Mouse (Mus musculus): ENCODE results near the gene Wscd2.

DNA sequence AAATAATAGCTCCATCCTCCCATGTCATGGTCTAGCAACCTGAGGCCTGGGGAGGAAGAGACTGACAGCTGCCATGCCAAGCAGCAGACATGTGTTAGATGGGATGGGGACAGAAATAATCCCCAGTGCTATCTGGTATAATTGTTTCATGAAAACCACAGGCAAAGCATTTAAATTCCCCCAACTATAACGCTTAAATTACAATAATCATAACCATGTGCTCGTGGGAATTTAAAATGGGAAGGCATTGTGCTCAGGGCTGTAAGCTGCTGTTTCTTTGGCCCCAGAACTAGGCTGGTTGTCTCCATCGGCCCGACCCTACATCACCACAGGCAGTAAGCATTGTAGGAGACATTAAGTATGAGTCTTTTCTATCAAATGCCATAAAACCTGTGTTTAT lies 110.7 kb downstream of the Wscd2 start:
- TF ChIP-seq POLR2A (IDR thresholded peaks at IDR 0.05; ENCODE audit: low read depth, low read length) (no peak), CTCF (conservative IDR thresholded peaks at IDR 0.05 in 1 of 2, IDR thresholded peaks at IDR 0.05 in 1 of 2; ENCODE audit: low read depth in 2 of 2, low read length in 2 of 2) (no peak), EP300 (IDR thresholded peaks at IDR 0.05; ENCODE audit: low read length) (no peak), ELF1 (IDR thresholded peaks at IDR 0.05; ENCODE audit: low read depth, low read length) (no peak), SIN3A (IDR thresholded peaks at IDR 0.05; ENCODE audit: low read length) (no peak), RCOR1 (conservative IDR thresholded peaks at IDR 0.05; ENCODE audit: low read depth, low read length) (no peak), MAFK (IDR thresholded peaks at IDR 0.05; ENCODE audit: insufficient replicate concordance, low read length) (no peak), JUN (IDR thresholded peaks at IDR 0.05; ENCODE audit: insufficient read depth, low read depth, low read length) (no peak)

Measured in CH12.LX (cell line).